In genomic region chr14:106607041-106607440, GRCm38 (mm10) we compare ENCODE assay signal across 10 mouse cellular contexts.
DNase-seq lines count a peak whose midpoint lies in the region; ATAC-seq and TF ChIP-seq lines count a peak whose summit lies in the region.
"Had no signal": no experiment of that assay in that cellular context is flagged by ENCODE, and none has a peak within 500 bp of the region (broad histone marks: within the 10 kb centered on the region; RNA-seq: fewer than 3 reads in every experiment).

No protein-coding gene starts in this region.

- no peak overlapping the region for H3K9ac ChIP-seq in kidney, embryonic 15.5 days
- H3K9ac ChIP-seq in CH12.LX (ENCODE audit: insufficient read depth, low read depth) = no peak overlapping the region
- H3K9ac ChIP-seq: hindbrain, embryonic 15.5 days had no signal

- TF ChIP-seq RAD21 in CH12.LX (IDR thresholded peaks at IDR 0.05; ENCODE audit: low read depth, low read length) = peak; percentile 23

- no peak for ATAC-seq in kidney, embryonic 15.5 days (replicated peaks; ENCODE audit: low FRiP score)
- ATAC-seq in hematopoietic stem cell, adult 5-6 weeks (replicated peaks in 1 of 2; ENCODE audit: insufficient read depth in 1 of 2, low FRiP score in 2 of 2, low TSS enrichment in 1 of 2, low read depth in 1 of 2, poor library complexity in 2 of 2, severe bottlenecking in 2 of 2) = peak; percentile 45 to 56; a peak in 1 of 4 replicates

- 0 out of 2 replicates have a peak, but pooled peaks cover 6% of the 10 kb centered on the region for H3K4me1 ChIP-seq in kidney, embryonic 15.5 days
- H3K4me1 ChIP-seq in CH12.LX (ENCODE audit: control insufficient read depth in 1 of 2, insufficient read depth in 2 of 2) = no peaks in the 10 kb centered on the region
- H3K4me1 ChIP-seq: megakaryocyte, embryonic 14.5 days had no signal

- in situ Hi-C loops in CH12.LX (cut with MboI; ENCODE audit: low pct_ligation_motif_present, low pct_unique_long_range_greater_than_20kb, low sequenced_read_pairs) = no loop called here

- H3K4me3 ChIP-seq in kidney, embryonic 15.5 days (replicated peaks) = no peak overlapping the region
- no peak overlapping the region for H3K4me3 ChIP-seq in CH12.LX (replicated peaks in 1 of 3; ENCODE audit: low read depth in 2 of 3, low read length in 2 of 3, poor library complexity in 1 of 3)
- H3K4me3 ChIP-seq: hindbrain, embryonic 15.5 days; megakaryocyte, embryonic 14.5 days had no signal

- no peaks in the 10 kb centered on the region for H3K79me2 ChIP-seq in CH12.LX (replicated peaks; ENCODE audit: control insufficient read depth, extremely low read depth, insufficient read depth, poor library complexity, severe bottlenecking)

- no peaks in the 10 kb centered on the region for H3K9me3 ChIP-seq in kidney, embryonic 15.5 days (replicated peaks)
- peaks cover 28% of the 10 kb centered on the region for H3K9me3 ChIP-seq in CH12.LX (replicated peaks; ENCODE audit: low read length)
- H3K9me3 ChIP-seq: hindbrain, embryonic 15.5 days; megakaryocyte, embryonic 14.5 days had no signal

- DNase-seq in kidney, adult 9 months = peak; percentile 22
- DNase-seq in CH12.LX (ENCODE audit: extremely low read depth) = no peak
- peak; percentile 41 for DNase-seq in NIH3T3 (ENCODE audit: low read depth)
- no peak for DNase-seq in gastrocnemius, adult 18-20 months (ENCODE audit: low spot score)
- DNase-seq in right cerebral cortex, postnatal 25 days = no peak
- DNase-seq in gastrocnemius, postnatal 4 days (ENCODE audit: low spot score in 2 of 2) = no peak

- no peaks in the 10 kb centered on the region for H3K27me3 ChIP-seq in kidney, embryonic 15.5 days
- no peaks in the 10 kb centered on the region for H3K27me3 ChIP-seq in CH12.LX (replicated peaks)
- H3K27me3 ChIP-seq: hindbrain, embryonic 15.5 days; megakaryocyte, embryonic 14.5 days had no signal

- TF ChIP-seq EP300 in CH12.LX (IDR thresholded peaks at IDR 0.05; ENCODE audit: low read length) = no peak

- TF ChIP-seq POLR2A in CH12.LX (IDR thresholded peaks at IDR 0.05; ENCODE audit: low read depth, low read length) = no peak

- no peaks in the 10 kb centered on the region for H3K36me3 ChIP-seq in kidney, embryonic 15.5 days
- no peaks in the 10 kb centered on the region for H3K36me3 ChIP-seq in CH12.LX (replicated peaks in 1 of 2; ENCODE audit: control insufficient read depth in 1 of 2, insufficient read depth in 1 of 2, low read length in 1 of 2)
- H3K36me3 ChIP-seq: hindbrain, embryonic 15.5 days had no signal

- 10% methylated on average over 3 of the region's 3 CpGs for WGBS in kidney, embryonic 15.5 days

- no peak overlapping the region for H3K4me2 ChIP-seq in kidney, embryonic 15.5 days
- H3K4me2 ChIP-seq in CH12.LX (ENCODE audit: insufficient read depth, low read depth, poor library complexity, severe bottlenecking) = no peak overlapping the region
- H3K4me2 ChIP-seq: hindbrain, embryonic 15.5 days had no signal

- no peak overlapping the region for H3K27ac ChIP-seq in kidney, embryonic 15.5 days
- H3K27ac ChIP-seq in CH12.LX (ENCODE audit: insufficient read depth, low read depth) = no peak overlapping the region
- H3K27ac ChIP-seq: hindbrain, embryonic 15.5 days had no signal

- dilution Hi-C loops in CH12.LX (cut with MboI; ENCODE audit: extremely low pct_ligation_motif_present, extremely low pct_unique_long_range_greater_than_20kb, low sequenced_read_pairs) = no loop called here

- peak in 1 of 2 experiments; percentile 28; a peak in 2 of 4 replicates for TF ChIP-seq CTCF in CH12.LX (conservative IDR thresholded peaks at IDR 0.05 in 1 of 2, IDR thresholded peaks at IDR 0.05 in 1 of 2; ENCODE audit: low read depth in 2 of 2, low read length in 2 of 2)

TF ChIP-seq in CH12.LX, 34 proteins besides CTCF, POLR2A, EP300 and RAD21:
- TF ChIP-seq ZKSCAN1 (IDR thresholded peaks at IDR 0.05; ENCODE audit: borderline replicate concordance, low read depth, low read length) (no peak), PAX5 (IDR thresholded peaks at IDR 0.05; ENCODE audit: low read length) (no peak), USF1 (IDR thresholded peaks at IDR 0.05; ENCODE audit: low read depth, low read length) (no peak), E2F4 (IDR thresholded peaks at IDR 0.05; ENCODE audit: insufficient replicate concordance, low read depth, low read length) (no peak), TCF12 (IDR thresholded peaks at IDR 0.05; ENCODE audit: low read depth, low read length) (no peak), ZC3H11A (IDR thresholded peaks at IDR 0.05; ENCODE audit: low read depth, low read length) (no peak), ZNF384 (IDR thresholded peaks at IDR 0.05; ENCODE audit: low read depth, low read length) (no peak)

Comparison
In these comparisons a context has a peak if more than half of its experiments do, and no peak if none do; other contexts are left out.
1. DNase-seq: peak in kidney, adult 9 months (single experiment) and NIH3T3 (single experiment); none in CH12.LX (single experiment), gastrocnemius, adult 18-20 months (single experiment), right cerebral cortex, postnatal 25 days (single experiment) and gastrocnemius, postnatal 4 days (0 of 2).